Mouse (Mus musculus): ENCODE measurements around the gene Vinac1.

Gene Vinac1

GRCm38 (mm10) chr2:129047811-129048210 is at the start of gene Vinac1:
TSS of gene Vinac1 (minus strand) at chr2:129048172.
- no peak for DNase-seq (ENCODE audit: low read depth, low spot score)

- DNase-seq (ENCODE audit: low read depth, low spot score), result peak; percentile 57
Observed at GRCm38 (mm10) chr2:129093926-129094724, 46.2 kb upstream of the Vinac1 start.

GRCm38 (mm10) chr2:129092810-129093209 is 44.8 kb upstream of the Vinac1 start:
- peak; percentile 49 for DNase-seq (ENCODE audit: low read depth, low spot score)

- peak; percentile 55 for DNase-seq (ENCODE audit: low read depth, low spot score)
Observed at GRCm38 (mm10) chr2:129090370-129090769, 42.4 kb upstream of the Vinac1 start.

GRCm38 (mm10) chr2:129087520-129087919 is 39.5 kb upstream of the Vinac1 start:
- no peak for DNase-seq (ENCODE audit: low read depth, low spot score)

- no peak for DNase-seq (ENCODE audit: low read depth, low spot score)
Observed at GRCm38 (mm10) chr2:129084959-129085358, 37.0 kb upstream of the Vinac1 start.

- no peak for DNase-seq (ENCODE audit: low read depth, low spot score)
Observed at GRCm38 (mm10) chr2:129083514-129083913, 35.5 kb upstream of the Vinac1 start.

GRCm38 (mm10) chr2:129081097-129081496 is 33.1 kb upstream of the Vinac1 start:
- no peak for DNase-seq (ENCODE audit: low read depth, low spot score)

- no peak for DNase-seq (ENCODE audit: low read depth, low spot score)
Observed at GRCm38 (mm10) chr2:129079194-129079593, 31.2 kb upstream of the Vinac1 start.

- no peak for DNase-seq (ENCODE audit: low read depth, low spot score)
Observed at GRCm38 (mm10) chr2:129078313-129078712, 30.3 kb upstream of the Vinac1 start.

- no peak for DNase-seq (ENCODE audit: low read depth, low spot score)
Observed at GRCm38 (mm10) chr2:129070296-129070695, 22.3 kb upstream of the Vinac1 start.

- no peak for DNase-seq (ENCODE audit: low read depth, low spot score)
Observed at GRCm38 (mm10) chr2:129066326-129066725, 18.4 kb upstream of the Vinac1 start.

- DNase-seq (ENCODE audit: low read depth, low spot score), result no peak
Observed at GRCm38 (mm10) chr2:129065437-129066282, 17.7 kb upstream of the Vinac1 start, which contains the start of gene Ttl. TSS of gene Ttl (plus strand) at chr2:129065942.

GRCm38 (mm10) chr2:129061456-129062059 is 13.6 kb upstream of the Vinac1 start:
- DNase-seq (ENCODE audit: low read depth, low spot score), result no peak

- no peak for DNase-seq (ENCODE audit: low read depth, low spot score)
Observed at GRCm38 (mm10) chr2:129057920-129058361, 10.0 kb upstream of the Vinac1 start.

- no peak for DNase-seq (ENCODE audit: low read depth, low spot score)
Observed at GRCm38 (mm10) chr2:129057256-129057655, 9.3 kb upstream of the Vinac1 start.

GRCm38 (mm10) chr2:129056597-129056996 is 8.6 kb upstream of the Vinac1 start:
- no peak for DNase-seq (ENCODE audit: low read depth, low spot score)

GRCm38 (mm10) chr2:129055741-129056140 is 7.8 kb upstream of the Vinac1 start:
- no peak for DNase-seq (ENCODE audit: low read depth, low spot score)

GRCm38 (mm10) chr2:129052451-129052983 is 4.5 kb upstream of the Vinac1 start:
- no peak for DNase-seq (ENCODE audit: low read depth, low spot score)

GRCm38 (mm10) chr2:129046846-129047196 is 1.2 kb downstream of the Vinac1 start:
- no peak for DNase-seq (ENCODE audit: low read depth, low spot score)

GRCm38 (mm10) chr2:129046172-129046845 is 1.7 kb downstream of the Vinac1 start:
- no peak for DNase-seq (ENCODE audit: low read depth, low spot score)

Measured in telencephalon, adult 2 months (tissue).